Mouse (Mus musculus): Measurements from ENCODE around the gene Wdr82.

Gene Wdr82

DNA sequence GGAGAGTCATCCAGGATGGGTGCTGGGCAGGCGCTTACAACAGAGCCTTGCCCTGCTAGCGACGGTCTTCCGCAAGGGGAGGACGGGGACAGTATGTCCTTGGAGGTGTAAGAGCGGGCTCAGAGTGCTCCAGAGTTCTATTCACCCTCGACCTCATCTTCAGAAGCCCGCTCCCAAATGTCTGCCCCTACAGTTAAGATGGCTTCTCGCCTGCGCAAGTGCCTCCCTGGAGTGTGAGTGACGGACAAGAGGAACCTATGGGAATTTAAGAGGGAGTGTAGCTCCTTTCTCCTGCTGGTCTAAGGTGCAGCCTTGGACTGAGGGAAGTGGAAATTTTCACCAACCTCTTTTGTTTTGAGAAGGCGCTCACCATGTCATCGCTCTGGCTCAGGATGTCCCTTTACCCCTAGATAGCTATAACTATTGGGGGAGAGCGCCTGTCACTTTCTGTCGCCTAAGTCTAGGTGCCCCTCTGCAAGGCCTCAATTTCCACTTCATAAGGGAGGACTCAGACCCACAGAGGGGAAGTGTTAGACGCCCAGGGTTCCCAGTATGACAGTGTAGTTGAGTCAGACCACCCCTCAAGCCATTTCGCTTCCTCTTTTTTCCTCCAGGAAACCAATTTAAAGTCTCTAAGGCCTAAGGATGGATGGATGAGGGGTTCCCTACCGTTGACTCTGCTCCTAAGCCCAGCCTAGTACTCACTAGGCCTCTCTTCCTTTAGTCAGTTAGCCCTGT is 29.0 kb downstream of the Wdr82 start, which contains the start of gene Ppm1m:
Gene Ppm1m (minus strand): TSS at position 212 of the 738 bp plus-strand sequence.
- DNase-seq = no peak

DNA sequence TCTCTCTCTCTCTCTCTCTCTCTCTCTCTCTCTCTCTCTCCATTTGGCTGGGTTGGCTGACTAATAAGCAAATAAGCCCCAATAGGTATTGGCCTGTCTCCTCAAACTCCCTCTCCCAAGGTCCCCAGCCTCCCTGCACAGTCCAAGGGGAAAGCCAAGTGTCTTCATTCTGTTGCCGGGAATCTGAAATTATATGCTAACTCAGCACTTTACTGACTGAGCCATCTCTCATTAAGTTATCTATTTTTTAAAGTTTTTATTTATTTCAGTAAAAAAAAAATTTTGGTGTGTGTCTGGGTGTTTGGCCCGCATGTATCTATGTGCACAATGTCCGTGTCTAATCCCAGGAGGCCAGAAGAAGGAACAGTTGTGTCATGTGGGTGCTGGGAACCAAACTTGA is 31.2 kb downstream of the Wdr82 start:
- no peak for DNase-seq

DNA sequence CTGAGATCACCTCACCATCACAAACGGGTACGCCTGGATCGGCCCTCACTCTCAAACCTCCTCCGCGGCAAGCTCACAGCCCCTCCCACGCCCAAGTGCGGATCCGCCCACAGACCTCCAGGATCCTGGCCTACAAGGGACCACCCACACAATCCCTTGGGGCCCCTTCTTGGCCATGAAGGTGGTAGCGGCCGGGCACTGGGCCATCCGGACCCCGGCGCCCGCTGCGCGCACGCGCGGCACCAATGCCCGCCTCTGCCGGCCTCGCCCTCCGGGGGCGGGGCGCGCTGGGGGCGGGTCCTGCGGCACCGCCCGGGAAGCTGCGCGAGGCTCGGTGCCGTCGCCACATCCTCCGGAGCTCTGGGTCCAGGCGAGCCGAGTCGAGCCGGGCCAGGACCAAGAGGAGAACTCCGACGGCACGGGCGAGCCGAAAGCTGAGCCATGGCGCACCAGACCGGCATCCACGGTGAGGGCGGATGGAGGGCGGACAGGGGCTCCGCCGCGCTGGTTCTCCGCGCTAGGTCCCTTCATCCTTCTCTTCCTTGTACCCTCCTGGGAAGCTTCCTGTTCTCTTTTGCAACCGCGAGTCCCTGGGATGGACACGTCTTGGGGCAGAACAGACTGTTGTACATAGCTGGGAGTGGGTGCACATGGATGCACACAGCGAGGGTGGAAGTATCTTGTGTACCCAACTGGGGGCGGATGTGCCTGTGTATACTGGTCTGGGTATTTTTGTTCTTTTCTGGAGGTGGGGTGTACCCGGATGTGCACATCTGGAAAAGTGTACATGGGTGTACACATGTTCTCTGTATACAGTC is 32.3 kb downstream of the Wdr82 start, which contains the start of gene Twf2:
Gene Twf2 (plus strand): TSS at position 290 of the 818 bp plus-strand sequence.
- peak; percentile 88 to 92 for DNase-seq

DNA sequence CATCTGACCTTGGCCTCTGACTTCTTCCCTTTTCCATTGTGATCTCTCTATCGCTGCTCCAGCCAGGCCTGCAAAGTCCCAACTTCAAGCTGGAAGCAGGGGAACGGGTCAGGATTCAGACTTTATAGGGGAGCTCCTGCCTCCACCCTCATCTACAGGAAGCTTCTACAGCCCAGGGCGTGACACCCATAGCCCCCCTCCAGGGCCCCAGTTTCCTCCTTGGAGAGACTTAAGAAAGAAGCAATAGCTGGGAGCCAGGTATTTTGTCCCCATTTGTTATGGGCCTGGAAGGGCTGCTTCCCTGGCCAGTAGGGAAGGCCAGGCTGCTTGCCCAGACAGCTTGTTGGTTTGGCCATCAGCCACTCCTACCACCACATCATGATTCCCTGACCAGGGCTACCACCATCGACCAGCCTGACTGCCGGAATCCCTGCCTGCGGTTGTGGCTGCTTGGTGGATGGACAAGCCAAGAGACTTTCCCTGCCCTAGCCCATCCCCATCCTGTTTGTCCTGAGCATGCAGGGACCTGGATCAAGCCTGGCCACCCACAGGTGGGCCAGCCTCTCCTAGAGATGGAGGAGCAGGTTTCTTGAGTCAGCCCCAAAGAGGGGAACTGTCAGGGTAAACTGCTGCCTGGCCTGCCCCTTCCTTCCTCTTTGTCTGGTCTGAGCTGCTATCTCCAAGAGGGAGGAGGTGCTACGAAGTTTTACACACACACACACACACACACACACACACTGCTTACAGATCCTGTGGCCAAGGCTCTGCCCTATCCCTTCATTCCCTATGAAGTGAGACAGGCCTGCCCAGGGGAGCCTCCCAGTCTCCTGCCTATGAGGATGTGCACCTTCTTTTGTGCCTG is 33.5 kb downstream of the Wdr82 start:
- no peak for DNase-seq

DNA sequence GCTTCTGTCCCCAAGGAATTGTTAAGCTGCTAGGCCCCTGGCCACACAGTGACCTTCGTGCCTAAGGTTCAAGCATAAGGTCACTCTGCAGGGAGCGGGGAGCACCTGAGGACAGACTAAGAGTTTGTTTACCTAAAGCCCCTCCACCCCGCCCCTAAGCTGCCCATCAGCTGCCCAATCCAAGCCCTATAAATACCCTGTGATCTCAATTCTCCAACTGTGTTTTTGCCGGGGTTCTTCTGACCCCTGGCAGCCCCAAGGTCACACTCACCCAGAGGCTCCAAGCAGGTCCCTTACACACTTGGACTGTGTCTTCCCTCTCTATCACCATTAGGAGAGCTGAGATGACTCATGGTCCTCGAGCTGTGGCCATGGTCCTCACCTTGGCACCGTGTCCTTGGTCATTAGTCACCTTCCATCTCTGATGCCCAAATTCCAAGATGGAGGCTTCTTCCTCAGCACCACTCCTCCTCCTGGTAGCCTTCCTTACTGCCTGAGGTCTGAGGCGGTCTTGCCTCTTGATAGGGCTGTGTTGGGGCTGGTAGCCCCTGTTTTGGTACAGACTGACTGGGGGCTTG is 35.1 kb downstream of the Wdr82 start:
- no peak for DNase-seq

DNA sequence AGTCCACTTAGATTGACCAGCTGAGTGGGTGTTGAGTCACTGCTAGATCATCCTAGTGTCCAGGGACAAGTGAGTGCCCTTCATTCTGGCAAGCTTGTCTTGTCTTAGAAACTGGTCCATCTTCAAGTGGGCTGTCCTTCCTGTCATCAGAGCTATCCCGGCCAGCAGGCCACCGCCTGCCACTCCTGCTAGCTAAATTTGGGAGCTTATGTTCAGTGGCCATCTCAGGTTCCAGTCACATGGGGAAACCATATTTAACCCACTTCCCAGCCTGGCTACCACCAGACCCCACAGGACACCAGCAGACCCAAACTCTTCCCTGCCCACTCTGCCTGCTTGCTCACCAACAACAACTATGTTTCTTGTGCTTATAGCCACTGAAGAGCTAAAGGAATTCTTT is 35.8 kb downstream of the Wdr82 start:
- no peak for DNase-seq

DNA sequence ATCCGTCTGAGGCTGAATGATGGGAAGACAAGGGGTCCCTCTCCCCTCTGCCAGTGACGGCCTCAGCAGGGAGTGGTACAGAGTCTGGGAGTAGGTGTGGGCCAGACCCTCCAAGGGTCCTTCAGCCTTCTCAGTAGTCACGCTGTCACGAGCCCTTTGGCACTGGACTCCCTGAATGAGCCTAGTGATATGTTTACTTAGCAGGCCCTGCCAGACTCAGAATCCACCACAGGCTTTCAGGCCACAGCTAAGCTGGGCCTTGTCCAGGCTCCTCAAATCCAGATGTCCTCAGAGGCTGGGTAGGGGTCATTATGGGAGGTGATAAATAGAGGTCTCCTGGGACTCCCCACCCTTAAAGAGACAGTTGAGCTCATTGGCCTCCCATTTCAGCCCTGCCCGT is 37.5 kb downstream of the Wdr82 start:
- no peak for DNase-seq

DNA sequence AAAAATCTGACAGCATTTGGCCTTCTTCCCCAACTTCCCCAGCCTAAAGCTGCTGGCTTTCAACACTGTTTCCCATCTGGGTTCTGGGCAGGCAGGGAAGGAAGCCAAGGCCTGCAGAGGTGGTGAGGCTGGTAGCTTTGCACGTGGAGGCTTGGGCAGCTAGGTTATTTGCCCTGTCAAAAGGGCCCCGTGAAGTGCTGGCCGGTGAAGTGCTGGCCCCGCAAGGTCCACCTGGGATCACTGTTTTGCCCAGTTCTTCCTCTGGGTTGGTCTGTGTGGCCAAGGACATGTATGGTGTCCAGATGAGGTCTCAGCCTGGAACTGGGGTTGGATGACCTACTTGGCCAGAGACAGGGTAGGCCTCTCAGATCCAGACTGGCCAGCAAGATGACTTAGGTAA is 39.2 kb downstream of the Wdr82 start:
- no peak for DNase-seq

DNA sequence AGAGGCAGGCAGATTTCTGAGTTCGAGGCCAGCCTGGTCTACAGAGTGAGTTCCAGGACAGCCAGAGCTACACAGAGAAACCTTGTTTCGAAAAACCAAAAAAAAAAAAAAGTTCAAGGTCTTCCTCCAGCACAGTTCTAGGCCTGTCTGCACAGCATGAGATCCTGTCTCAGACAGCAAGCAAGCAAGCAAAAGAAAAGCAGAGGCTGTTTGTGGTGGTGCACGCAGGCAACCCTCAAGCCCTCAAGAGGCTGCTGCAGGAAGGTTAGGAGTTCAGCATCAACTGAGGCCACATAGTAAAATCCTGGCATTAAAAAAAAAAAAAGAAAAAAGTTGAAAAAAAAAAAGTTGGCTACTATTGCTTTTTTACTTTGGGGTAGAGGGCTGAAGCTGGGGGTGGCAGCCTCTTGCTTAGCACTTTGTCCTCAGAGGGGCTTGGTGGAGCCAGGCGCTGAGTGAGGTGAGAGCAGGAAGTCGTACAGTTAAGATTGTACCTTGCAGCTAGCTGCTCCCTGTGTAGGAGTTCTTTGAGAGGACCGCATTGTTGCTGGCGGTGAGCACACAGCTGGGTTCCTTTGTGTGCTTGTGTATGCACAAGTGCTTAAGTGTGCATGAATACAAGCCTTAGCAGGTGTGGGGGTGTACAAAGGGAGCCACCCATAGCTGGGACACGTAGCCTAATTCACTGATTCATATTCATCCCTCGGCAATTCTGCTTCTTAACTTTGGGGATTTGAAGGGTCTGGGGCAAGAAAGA is 40.3 kb downstream of the Wdr82 start:
- no peak for DNase-seq

DNA sequence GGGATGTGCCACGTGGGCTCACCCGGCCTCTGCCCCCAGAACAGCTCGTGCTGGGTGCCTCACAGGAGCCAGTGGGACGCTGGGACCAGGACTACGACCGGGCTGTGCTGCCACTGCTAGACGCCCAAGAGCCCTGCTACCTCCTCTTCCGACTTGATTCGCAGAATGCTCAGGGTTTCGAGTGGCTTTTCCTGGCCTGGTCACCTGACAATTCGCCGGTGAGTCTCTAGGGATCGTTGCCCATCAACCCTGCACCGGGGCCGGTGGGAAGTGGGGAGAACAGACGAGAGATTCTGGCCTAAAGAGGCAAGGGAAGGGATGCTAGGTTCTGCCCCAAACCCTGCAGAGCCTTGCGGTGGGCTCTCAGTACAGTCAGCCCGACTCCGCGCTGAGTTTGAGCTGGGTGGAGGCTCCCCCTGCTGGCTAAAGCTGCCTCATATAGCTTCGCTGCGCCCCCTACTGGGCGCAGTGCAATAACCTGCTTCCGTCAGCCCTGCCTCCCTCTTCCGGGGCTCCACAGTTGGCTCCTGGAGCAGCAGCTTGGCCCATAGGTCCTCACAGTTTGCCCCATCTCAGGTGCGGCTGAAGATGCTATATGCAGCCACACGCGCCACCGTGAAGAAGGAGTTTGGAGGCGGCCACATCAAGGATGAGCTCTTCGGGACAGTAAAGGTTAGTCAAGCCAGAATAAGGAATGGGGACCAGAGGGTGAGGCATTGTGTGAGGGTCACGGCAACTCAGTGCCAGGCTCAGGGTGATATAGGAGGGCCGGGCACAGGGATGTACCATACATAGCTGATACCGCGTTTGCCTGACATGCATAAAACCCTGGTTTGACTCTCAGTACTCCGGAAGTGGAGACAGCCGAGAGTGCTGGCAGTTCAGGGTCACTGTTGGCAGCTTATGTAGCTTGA is 41.2 kb downstream of the Wdr82 start:
- peak; percentile 77 to 84 for DNase-seq

DNA sequence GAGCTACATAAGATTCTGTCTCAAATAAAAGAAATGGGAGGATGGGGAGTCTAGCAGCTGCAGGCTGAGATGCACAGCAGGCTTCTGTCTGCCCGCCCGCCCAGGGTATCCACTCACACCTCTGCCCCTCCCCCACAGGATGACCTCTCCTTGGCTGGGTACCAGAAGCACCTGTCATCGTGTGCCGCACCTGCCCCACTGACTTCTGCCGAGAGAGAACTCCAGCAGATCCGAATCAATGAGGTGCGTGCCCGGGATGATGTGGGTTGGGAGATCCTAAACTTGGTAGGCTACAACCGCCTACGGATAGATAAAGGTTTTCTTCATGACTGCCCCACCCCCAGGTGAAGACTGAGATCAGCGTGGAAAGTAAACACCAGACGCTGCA is 41.9 kb downstream of the Wdr82 start:
- DNase-seq = no peak

DNA sequence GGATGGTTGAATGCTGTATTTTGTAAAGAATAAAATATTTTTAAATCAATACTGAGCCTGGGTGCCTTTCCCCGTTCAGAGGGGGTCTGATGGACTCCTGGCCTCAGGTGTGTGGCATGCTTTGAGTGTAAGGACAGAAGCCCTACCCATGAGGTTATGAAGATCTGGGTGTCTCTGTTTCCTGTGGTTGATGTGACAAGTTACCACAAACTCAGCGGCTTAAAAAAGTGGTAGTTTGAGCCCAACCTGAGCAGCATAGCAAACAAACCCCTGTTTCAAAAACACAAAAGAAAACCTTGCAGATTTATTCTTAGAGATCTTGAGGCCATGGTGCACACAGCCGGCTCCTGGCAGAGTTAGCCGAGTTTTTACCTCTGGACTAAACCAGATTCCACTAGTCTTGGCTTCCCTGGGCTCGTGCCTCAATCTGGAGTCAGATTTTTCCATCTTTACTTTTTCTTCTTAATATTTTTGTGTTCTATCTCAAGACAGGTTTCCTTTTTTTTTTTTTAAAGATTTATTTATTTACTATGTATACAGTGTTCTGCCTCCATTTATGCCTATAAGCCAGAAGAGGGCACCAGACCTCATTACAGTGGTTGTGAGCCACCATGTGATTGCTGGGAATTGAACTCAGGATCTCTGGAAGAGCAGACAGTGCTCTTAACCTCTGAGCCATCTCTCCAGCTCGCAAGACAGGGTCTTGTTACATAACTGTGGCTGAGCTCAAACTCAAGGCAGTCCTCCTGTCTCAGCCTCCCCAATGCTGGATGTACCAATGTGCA is 44.8 kb downstream of the Wdr82 start:
- no peak for DNase-seq

DNA sequence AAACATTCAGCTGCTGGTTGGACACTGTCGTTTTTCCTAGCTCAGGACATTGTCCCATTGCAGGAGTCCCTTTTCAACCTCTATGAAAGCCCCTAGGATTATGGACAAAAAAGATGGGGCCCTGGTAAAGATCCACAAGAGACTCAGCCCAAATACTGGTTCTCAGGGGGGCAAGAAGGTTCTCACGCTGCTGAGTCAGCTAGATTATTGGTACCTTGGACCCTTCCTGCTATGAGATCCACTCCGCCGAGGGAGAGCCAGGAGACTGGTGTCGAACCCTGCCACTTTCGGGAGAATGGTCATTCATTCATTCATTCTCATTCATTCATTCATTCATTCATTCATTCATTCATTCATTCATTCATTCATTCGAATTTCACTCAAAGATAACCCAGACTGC is 46.2 kb downstream of the Wdr82 start:
- no peak for DNase-seq

DNA sequence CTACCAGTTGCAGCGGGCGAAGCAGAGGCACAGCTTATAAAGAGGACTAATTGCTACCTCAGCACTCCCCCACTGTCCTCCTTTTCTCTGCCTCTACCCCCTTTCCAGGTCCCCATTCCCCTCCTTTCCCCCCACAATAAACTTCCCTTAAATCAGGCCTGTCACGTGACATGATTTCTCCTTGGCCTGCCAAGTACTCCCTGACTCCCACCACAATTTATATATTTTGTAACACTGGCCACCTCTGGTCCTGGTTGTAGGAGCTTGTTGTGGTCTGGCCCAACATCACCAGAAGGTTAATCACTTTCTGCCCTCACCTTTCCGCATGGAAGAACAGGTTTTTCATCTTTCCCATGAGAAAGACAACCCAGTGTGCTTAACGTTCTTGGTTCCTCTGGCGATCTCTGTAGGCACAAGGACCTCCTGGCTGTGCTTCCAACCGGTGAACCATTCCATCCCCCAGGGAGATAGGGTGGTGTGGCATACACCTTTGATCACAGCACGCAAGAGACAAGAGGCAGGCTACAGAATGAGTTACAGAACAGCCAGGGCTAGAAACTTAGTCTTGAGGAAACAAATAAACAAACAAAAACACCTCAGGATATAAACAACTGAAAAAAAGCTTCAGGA is 50.3 kb downstream of the Wdr82 start:
- no peak for DNase-seq

DNA sequence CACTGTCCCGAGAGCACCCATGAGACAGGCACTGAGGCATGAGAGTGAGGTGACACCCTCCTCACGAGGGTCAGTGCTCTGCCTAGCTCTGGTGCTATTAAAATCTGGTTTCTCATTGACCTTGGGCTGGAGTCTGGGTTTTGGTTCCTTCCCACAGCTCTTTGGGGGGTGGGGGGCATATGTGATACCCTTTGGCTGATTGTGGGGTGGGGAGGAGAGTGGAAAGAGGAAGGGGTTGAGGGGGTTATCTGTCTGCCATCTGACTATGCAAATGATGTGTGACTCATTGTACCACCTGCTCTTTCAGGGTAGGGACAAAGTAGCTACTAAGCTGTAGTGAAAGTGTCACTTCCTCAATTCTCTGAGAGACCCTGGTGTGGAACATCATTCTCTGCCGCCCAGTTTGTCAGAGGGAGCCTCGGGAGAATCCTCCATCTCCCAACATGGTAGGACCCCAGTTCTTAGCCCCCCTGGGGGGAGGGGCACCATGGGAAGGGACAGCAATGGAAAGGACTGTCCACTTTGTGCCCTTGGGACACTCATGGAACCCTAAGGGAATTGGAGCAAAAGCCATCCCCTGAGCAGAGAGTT is 51.6 kb downstream of the Wdr82 start, which contains the start of gene Tlr9:
Gene Tlr9 (plus strand): TSS at position 338 of the 591 bp plus-strand sequence.
- DNase-seq = peak; percentile 58 to 67

DNA sequence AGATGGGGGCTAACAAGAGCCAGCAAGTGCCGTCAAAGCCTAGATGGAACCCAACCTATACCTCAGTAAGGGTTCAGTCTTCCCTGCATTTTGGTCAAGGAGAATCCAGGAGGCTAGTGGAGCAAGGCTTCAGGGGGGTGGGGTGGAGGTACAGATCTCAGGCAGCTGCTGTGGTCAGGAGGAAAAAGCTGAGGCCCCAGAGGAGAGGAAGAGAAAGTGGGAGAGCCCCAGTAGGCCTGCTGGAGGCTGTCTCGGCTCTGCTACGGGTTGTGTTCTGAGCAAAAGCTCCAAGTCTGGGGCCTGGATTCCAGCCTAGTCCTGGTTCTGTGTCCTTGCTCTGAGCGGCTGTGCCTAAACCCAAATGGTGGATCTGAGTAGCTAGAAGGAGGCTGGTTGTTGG is 52.3 kb downstream of the Wdr82 start:
- peak in 1 of 2 experiments; percentile 51 for DNase-seq

DNA sequence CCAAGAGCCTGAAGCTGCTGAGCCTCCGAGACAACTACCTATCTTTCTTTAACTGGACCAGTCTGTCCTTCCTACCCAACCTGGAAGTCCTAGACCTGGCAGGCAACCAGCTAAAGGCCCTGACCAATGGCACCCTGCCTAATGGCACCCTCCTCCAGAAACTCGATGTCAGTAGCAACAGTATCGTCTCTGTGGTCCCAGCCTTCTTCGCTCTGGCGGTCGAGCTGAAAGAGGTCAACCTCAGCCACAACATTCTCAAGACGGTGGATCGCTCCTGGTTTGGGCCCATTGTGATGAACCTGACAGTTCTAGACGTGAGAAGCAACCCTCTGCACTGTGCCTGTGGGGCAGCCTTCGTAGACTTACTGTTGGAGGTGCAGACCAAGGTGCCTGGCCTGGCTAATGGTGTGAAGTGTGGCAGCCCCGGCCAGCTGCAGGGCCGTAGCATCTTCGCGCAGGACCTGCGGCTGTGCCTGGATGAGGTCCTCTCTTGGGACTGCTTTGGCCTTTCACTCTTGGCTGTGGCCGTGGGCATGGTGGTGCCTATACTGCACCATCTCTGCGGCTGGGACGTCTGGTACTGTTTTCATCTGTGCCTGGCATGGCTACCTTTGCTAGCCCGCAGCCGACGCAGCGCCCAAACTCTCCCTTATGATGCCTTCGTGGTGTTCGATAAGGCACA is 54.9 kb downstream of the Wdr82 start:
- DNase-seq = no peak

DNA sequence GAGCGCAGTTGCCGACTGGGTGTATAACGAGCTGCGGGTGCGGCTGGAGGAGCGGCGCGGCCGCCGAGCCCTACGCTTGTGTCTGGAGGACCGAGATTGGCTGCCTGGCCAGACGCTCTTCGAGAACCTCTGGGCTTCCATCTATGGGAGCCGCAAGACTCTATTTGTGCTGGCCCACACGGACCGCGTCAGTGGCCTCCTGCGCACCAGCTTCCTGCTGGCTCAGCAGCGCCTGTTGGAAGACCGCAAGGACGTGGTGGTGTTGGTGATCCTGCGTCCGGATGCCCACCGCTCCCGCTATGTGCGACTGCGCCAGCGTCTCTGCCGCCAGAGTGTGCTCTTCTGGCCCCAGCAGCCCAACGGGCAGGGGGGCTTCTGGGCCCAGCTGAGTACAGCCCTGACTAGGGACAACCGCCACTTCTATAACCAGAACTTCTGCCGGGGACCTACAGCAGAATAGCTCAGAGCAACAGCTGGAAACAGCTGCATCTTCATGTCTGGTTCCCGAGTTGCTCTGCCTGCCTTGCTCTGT is 55.5 kb downstream of the Wdr82 start:
- DNase-seq = no peak

All from spleen, adult 18-20 months (tissue).